Comparison of ENCODE assay signal across 27 mouse cellular contexts in genomic region chr16:74517888-74518287, GRCm38 (mm10).
"Had no signal": no experiment of that assay in that cellular context is flagged by ENCODE, and none has a peak within 500 bp of the region (broad histone marks: within the 10 kb centered on the region; RNA-seq: fewer than 3 reads in every experiment).

No protein-coding gene starts in this region.

- H3K4me2 ChIP-seq: limb, embryonic 12.5 days; limb, embryonic 13.5 days; limb, embryonic 15.5 days; liver, embryonic 11.5 days; liver, embryonic 12.5 days; liver, embryonic 13.5 days; liver, embryonic 15.5 days; midbrain, embryonic 11.5 days; midbrain, embryonic 12.5 days; midbrain, embryonic 13.5 days; midbrain, embryonic 15.5 days; neural tube, embryonic 12.5 days had no signal

- H3K4me3 ChIP-seq: left cerebral cortex, adult 2 months; limb, embryonic 10.5 days; limb, embryonic 12.5 days; limb, embryonic 13.5 days; limb, embryonic 15.5 days; liver, embryonic 12.5 days; liver, embryonic 13.5 days; liver, embryonic 15.5 days; megakaryocyte, embryonic 14.5 days; midbrain, embryonic 10.5 days; midbrain, embryonic 12.5 days; midbrain, embryonic 13.5 days; midbrain, embryonic 15.5 days; myocyte; neural tube, embryonic 12.5 days had no signal

- DNase-seq: layer of hippocampus, postnatal 36 days; left cerebral cortex, postnatal 4 days; liver; liver, embryonic 13.5 days; liver, postnatal 0 days; lung, postnatal 14 days; lung, postnatal 4 days; midbrain, embryonic 14.5 days had no signal

- H3K36me3 ChIP-seq: limb, embryonic 10.5 days; limb, embryonic 12.5 days; limb, embryonic 13.5 days; limb, embryonic 15.5 days; liver, embryonic 12.5 days; liver, embryonic 13.5 days; liver, embryonic 15.5 days; midbrain, embryonic 10.5 days; midbrain, embryonic 12.5 days; midbrain, embryonic 13.5 days; midbrain, embryonic 15.5 days; neural tube, embryonic 12.5 days had no signal

- H3K9me3 ChIP-seq: limb, embryonic 10.5 days; limb, embryonic 12.5 days; limb, embryonic 13.5 days; limb, embryonic 15.5 days; liver, embryonic 12.5 days; liver, embryonic 13.5 days; liver, embryonic 15.5 days; megakaryocyte, embryonic 14.5 days; midbrain, embryonic 10.5 days; midbrain, embryonic 12.5 days; midbrain, embryonic 13.5 days; midbrain, embryonic 15.5 days; neural tube, embryonic 12.5 days had no signal

- H3K4me1 ChIP-seq: limb, embryonic 12.5 days; limb, embryonic 13.5 days; limb, embryonic 15.5 days; liver, embryonic 12.5 days; liver, embryonic 13.5 days; liver, embryonic 15.5 days; midbrain, embryonic 10.5 days; midbrain, embryonic 12.5 days; midbrain, embryonic 13.5 days; midbrain, embryonic 15.5 days; neural tube, embryonic 12.5 days had no signal

- H3K9ac ChIP-seq: limb, embryonic 12.5 days; limb, embryonic 13.5 days; limb, embryonic 15.5 days; liver, embryonic 12.5 days; liver, embryonic 13.5 days; liver, embryonic 14.5 days; liver, embryonic 15.5 days; liver, postnatal 0 days; midbrain, embryonic 12.5 days; midbrain, embryonic 13.5 days; midbrain, embryonic 15.5 days; neural tube, embryonic 12.5 days had no signal

- ATAC-seq: liver, embryonic 12.5 days; liver, postnatal 0 days; midbrain, embryonic 13.5 days; midbrain, embryonic 15.5 days; midbrain, embryonic 16.5 days had no signal

- H3K27ac ChIP-seq: left cerebral cortex, adult 2 months; limb, embryonic 10.5 days; limb, embryonic 12.5 days; limb, embryonic 13.5 days; limb, embryonic 15.5 days; liver, embryonic 12.5 days; liver, embryonic 13.5 days; liver, embryonic 14.5 days; liver, embryonic 15.5 days; macrophage; midbrain, embryonic 10.5 days; midbrain, embryonic 12.5 days; midbrain, embryonic 13.5 days; midbrain, embryonic 15.5 days; neural tube, embryonic 12.5 days had no signal

- H3K27me3 ChIP-seq: limb, embryonic 12.5 days; limb, embryonic 13.5 days; limb, embryonic 15.5 days; liver, embryonic 12.5 days; liver, embryonic 13.5 days; liver, embryonic 15.5 days; megakaryocyte, embryonic 14.5 days; midbrain, embryonic 12.5 days; midbrain, embryonic 13.5 days; midbrain, embryonic 15.5 days; neural tube, embryonic 12.5 days had no signal
